Mouse (Mus musculus): Measurements from ENCODE around the gene Ift81. TPM values are rescaled to one million over a fixed set of nuclear protein-coding genes. Genes with fewer than 3 reads are reported as not detected.
A peak's percentile ranks its signal among the peaks of the same experiment; 100 is the strongest.

The Ift81 gene
- total RNA-seq, 2 experiments from 2014 or later, result 0.51 TPM; not detected in 1

GRCm38 (mm10) chr5:122520254-122521129, 93.8 kb downstream of the Ift81 start:
- ATAC-seq (replicated peaks; ENCODE audit: low FRiP score, poor library complexity, severe bottlenecking), result no peak

GRCm38 (mm10) chr5:122519043-122519660, 95.2 kb downstream of the Ift81 start:
- no peak for ATAC-seq (replicated peaks; ENCODE audit: low FRiP score, poor library complexity, severe bottlenecking)

GRCm38 (mm10) chr5:122518247-122518646, 96.1 kb downstream of the Ift81 start:
- no peak for ATAC-seq (replicated peaks; ENCODE audit: low FRiP score, poor library complexity, severe bottlenecking)

- no peak for ATAC-seq (replicated peaks; ENCODE audit: low FRiP score, poor library complexity, severe bottlenecking)
These were observed 97.4 kb downstream of the Ift81 start for GRCm38 (mm10) chr5:122516901-122517300.

- no peak for ATAC-seq (replicated peaks; ENCODE audit: low FRiP score, poor library complexity, severe bottlenecking)
These were observed 98.1 kb downstream of the Ift81 start for GRCm38 (mm10) chr5:122516029-122516730.

- no peak for ATAC-seq (replicated peaks; ENCODE audit: low FRiP score, poor library complexity, severe bottlenecking)
These were observed 100.2 kb downstream of the Ift81 start for GRCm38 (mm10) chr5:122514127-122514521.

GRCm38 (mm10) chr5:122513421-122514126, 100.7 kb downstream of the Ift81 start:
- no peak for ATAC-seq (replicated peaks; ENCODE audit: low FRiP score, poor library complexity, severe bottlenecking)

- ATAC-seq (replicated peaks; ENCODE audit: low FRiP score, poor library complexity, severe bottlenecking), result no peak
These were observed 102.3 kb downstream of the Ift81 start for GRCm38 (mm10) chr5:122512011-122512410.

GRCm38 (mm10) chr5:122511405-122511804, 102.9 kb downstream of the Ift81 start:
- no peak for ATAC-seq (replicated peaks; ENCODE audit: low FRiP score, poor library complexity, severe bottlenecking)

- no peak for ATAC-seq (replicated peaks; ENCODE audit: low FRiP score, poor library complexity, severe bottlenecking)
These were observed 103.6 kb downstream of the Ift81 start for GRCm38 (mm10) chr5:122510651-122511157.

GRCm38 (mm10) chr5:122509608-122510007, 104.7 kb downstream of the Ift81 start:
- no peak for ATAC-seq (replicated peaks; ENCODE audit: low FRiP score, poor library complexity, severe bottlenecking)

- ATAC-seq (replicated peaks; ENCODE audit: low FRiP score, poor library complexity, severe bottlenecking), result no peak
These were observed 105.4 kb downstream of the Ift81 start for GRCm38 (mm10) chr5:122508861-122509306.

- no peak for ATAC-seq (replicated peaks; ENCODE audit: low FRiP score, poor library complexity, severe bottlenecking)
These were observed 106.9 kb downstream of the Ift81 start for GRCm38 (mm10) chr5:122507396-122507795.

- no peak for ATAC-seq (replicated peaks; ENCODE audit: low FRiP score, poor library complexity, severe bottlenecking)
These were observed 107.9 kb downstream of the Ift81 start for GRCm38 (mm10) chr5:122506462-122506861.

- ATAC-seq (replicated peaks; ENCODE audit: low FRiP score, poor library complexity, severe bottlenecking), result no peak
These were observed 108.8 kb downstream of the Ift81 start for GRCm38 (mm10) chr5:122505554-122505953.

GRCm38 (mm10) chr5:122503760-122504119, 110.6 kb downstream of the Ift81 start:
- ATAC-seq (replicated peaks; ENCODE audit: low FRiP score, poor library complexity, severe bottlenecking), result no peak

GRCm38 (mm10) chr5:122503015-122503759, 111.1 kb downstream of the Ift81 start:
- ATAC-seq (replicated peaks; ENCODE audit: low FRiP score, poor library complexity, severe bottlenecking), result no peak

GRCm38 (mm10) chr5:122502077-122502941, 112.0 kb downstream of the Ift81 start, which contains the start of gene Atp2a2:
Gene Atp2a2, minus strand, starts transcription at chr5:122502225.
- peak; percentile 91 for ATAC-seq (replicated peaks; ENCODE audit: low FRiP score, poor library complexity, severe bottlenecking)

Data from erythroblast, adult 5-6 weeks (primary cell).